Mouse (Mus musculus) forebrain, embryonic 10.5 days (tissue): ENCODE data around the gene Armc7. TPM values are rescaled to one million over a fixed set of nuclear protein-coding genes. Genes with fewer than 3 reads are reported as not detected.

Experiments
- DNase-seq: peaks from one replicate; pipeline ENCODE4 v3.0.0-alpha.2; 2017; ENCODE audit warnings: low spot score; ENCODE audit errors: extremely low spot score
- H3K27ac ChIP-seq: fragments of 300-500 bp; sonication (generic); 2 replicates; pipeline ENCODE4 v1.5.1; 2016; ENCODE audit warnings: mild to moderate bottlenecking
- H3K27me3 ChIP-seq: fragments of 300-500 bp; sonication (generic); 2 replicates; pipeline ENCODE4 v1.6.1; 2016; ENCODE audit warnings: mild to moderate bottlenecking; ENCODE audit not compliant: poor library complexity, severe bottlenecking
- H3K36me3 ChIP-seq: fragments of 300-500 bp; sonication (generic); replicated peaks from 2 replicates; pipeline ENCODE4 v1.6.1; 2016; ENCODE audit warnings: mild to moderate bottlenecking, moderate library complexity
- H3K4me1 ChIP-seq: fragments of 300-500 bp; sonication (generic); 2 replicates; pipeline ENCODE4 v1.6.1; 2016
- H3K4me3 ChIP-seq: fragments of 300-500 bp; sonication (generic); 2 replicates; pipeline ENCODE4 v1.5.1; 2016; ENCODE audit warnings: mild to moderate bottlenecking, moderate library complexity
- H3K9me3 ChIP-seq: fragments of 300-500 bp; sonication (generic); 2 replicates; pipeline ENCODE4 v1.6.1; 2016; ENCODE audit warnings: mild to moderate bottlenecking, moderate library complexity
- WGBS: fragments of 180-500 bp; shearing (Covaris S2); methylation state at CpG from one replicate; pipeline ENCODE4 v1.1.7; 2016; 5-methylcytosine and 5-hydroxymethylcytosine counted together
- polyA plus RNA-seq: library from polyadenylated mRNA; unstranded; fragments of >200 nt; fragmentation: Nextera tagmentation; extraction: Ambion mirVana; gene quantifications from 2 replicates; pipeline ENCODE4 v1.2.1, GENCODE M21; 2016

The Armc7 gene
- polyA plus RNA-seq, result 8.1 and 8.2 TPM in 2 replicates

DNA sequence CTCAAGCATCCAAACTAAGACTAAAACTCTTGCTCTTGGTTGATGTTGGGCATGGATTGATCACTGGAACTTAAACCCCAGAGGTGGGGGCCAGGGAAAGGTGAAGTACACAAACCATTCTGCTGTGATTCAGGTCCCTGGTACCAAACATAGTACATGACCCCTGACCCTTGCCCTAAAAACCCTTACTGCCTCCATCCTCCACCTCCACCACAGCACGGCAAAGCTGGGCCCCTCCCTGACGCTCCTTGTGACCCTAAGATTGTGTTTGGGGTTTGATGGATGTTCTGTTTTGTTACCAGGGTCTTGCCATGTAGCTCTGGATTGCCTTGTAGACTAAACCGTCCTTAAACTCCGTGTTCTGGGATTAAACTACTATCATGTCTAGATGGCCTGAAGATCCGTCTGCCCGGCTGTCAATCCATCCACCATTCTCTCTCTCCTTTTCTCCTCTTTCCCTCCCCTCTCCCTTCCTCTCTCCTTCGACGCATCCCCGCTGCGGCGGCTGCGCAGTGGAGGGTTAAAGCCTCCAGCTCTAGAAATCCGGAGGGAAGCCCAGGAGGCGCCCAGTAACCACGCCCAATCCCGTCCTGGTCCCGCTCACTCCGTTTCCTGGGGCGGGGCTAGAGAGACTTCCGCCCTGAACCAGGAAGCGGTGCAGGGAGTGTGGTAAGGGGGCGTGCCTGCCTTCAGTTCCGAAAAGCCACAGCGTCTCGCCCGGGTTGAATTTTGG is at the start of gene Armc7:
Armc7 (plus strand) TSS at position 643 of the 733 bp plus-strand sequence.
- 2% methylated on average over 26 of the region's 26 CpGs for WGBS
- peak within 1 kb of the TSS; percentile 93 for H3K4me3 ChIP-seq
- peak within 1 kb of the TSS; percentile 85 for H3K27ac ChIP-seq
- no peaks in the 10 kb centered on the region for H3K27me3 ChIP-seq
- peak; percentile 94 for DNase-seq
- peaks cover 5% of the 10 kb centered on the region; the same call in 1 of the 2 replicates for H3K36me3 ChIP-seq
- peaks cover 56% of the 10 kb centered on the region for H3K4me1 ChIP-seq
- H3K9me3 ChIP-seq, result no peaks in the 10 kb centered on the region

DNA sequence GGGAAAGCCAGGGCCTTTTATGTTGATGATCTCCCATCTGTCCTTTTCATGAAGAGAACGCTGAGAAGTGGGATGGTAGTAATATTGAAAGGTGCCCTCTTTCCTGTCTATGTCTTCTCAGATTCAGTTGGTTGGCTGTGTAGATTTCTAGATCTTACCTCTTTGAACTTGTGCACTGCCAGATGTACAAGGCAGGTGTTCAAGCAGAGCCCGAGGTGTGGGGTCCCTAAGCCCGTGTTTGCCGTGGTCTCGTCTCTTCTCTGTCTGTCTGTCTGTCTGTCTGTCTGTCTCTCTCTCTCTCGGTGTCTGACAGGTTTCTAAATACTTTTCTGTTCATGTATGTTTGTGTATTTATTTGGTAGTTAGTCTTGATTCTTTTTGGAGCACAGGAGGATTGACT is 49.8 kb upstream of the Armc7 start:
- WGBS, result 93% methylated on average over 6 of the region's 6 CpGs
- H3K4me1 ChIP-seq, result peaks cover 35% of the 10 kb centered on the region
- H3K36me3 ChIP-seq, result peaks cover 80% of the 10 kb centered on the region
- no peak overlapping the region for H3K4me3 ChIP-seq
- H3K27ac ChIP-seq, result no peak overlapping the region
- no peaks in the 10 kb centered on the region for H3K9me3 ChIP-seq
- DNase-seq, result no peak
- no peaks in the 10 kb centered on the region for H3K27me3 ChIP-seq

DNA sequence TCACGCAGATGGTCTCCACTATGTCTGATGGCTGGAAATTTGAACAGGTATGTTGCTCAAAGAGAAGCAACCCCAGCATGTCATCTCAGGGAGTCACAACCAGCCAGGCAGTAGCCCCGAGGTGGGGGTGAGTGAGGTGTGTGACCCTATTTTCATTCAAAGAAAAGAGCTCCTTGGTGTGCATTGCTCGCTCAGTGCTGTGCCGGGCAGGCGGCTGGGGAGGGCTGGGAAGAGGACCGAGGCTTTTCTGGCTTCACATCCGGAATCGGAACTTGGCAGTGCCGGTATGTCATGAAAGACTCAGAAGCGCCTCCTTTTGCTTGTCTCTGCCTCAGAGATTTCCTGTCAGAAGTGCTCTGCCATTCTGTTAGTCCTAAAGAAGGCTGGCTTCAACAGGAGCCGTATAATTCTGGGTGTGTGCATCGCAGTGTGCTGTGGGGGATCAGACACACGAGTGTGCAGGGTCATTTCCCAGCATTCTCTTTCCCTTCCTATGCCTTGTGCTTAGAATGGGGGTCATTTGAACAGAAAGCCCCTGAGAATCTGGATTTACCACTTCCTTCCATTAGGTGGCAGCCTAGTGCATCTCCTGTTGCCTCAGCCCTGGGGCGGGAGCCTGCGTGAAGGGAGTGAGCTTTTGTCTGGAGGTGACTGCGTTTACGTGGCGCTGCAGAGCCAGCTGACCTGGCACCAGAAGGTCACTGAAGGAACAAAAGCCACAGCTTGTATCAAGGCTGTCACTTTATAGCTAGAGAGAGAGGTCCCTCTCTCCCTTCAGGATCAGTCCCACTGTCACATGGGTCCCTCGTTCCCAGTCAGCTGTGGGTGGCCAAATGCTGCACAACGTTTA is 47.8 kb upstream of the Armc7 start:
- peak overlapping the region; percentile 24 for H3K4me3 ChIP-seq
- peaks cover 16% of the 10 kb centered on the region for H3K4me1 ChIP-seq
- peak overlapping the region; percentile 75 for H3K27ac ChIP-seq
- DNase-seq, result peak; percentile 74
- 36% methylated on average over 20 of the region's 20 CpGs for WGBS
- H3K36me3 ChIP-seq, result peaks cover 92% of the 10 kb centered on the region
- no peaks in the 10 kb centered on the region for H3K27me3 ChIP-seq
- no peaks in the 10 kb centered on the region for H3K9me3 ChIP-seq

DNA sequence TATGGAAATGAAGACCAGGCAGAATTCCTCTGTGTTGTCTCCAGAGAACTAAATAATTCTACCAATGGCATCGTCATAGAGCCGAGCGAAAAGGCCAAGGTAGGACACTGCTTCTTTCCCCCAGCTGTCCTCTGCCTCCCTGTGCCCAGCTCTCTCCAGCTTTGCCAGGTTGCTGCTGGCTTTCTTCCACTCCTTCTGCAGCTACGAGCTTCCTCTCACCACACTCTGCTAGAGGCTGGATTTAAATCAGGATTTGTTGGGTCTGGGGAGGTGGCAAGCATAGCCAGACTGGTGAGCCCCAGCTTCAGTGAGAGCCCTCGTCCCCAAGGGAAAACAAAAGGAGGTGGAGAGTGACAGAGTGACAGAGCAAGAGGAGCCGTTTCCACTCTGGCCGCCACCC is 46.2 kb upstream of the Armc7 start:
- DNase-seq, result no peak
- Histone ChIP-seq H3K27ac (0 out of 2 replicates have a peak overlapping the region, but pooled peaks have one; percentile 6), H3K27me3 (no peaks in the 10 kb centered on the region), H3K4me1 (peaks cover 16% of the 10 kb centered on the region), H3K4me3 (no peak overlapping the region), H3K36me3 (peaks cover 92% of the 10 kb centered on the region), H3K9me3 (no peaks in the 10 kb centered on the region)
- 91% methylated on average over 7 of the region's 7 CpGs for WGBS

DNA sequence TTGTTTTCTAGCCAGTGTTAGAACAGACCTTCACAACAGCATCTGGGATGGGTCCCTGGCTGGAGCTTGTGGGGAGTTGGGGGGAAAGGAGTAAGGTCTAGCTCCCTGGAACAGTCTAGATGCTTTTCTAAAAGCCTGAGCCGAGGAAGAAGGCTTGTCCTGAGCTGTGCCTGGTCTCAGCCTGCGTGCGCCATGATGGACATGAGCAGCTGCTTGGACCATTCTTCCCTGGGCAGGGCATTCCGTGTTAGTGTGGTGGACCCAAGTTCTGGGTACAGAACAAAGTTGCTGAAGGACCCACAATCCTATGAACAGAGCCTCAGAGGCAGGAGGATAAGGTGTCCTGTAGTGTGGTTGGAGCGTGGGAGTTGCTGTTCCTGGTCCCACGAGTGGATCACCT is 44.9 kb upstream of the Armc7 start:
- Histone ChIP-seq H3K4me1 (peaks cover 24% of the 10 kb centered on the region), H3K27ac (no peak overlapping the region), H3K4me3 (no peak overlapping the region), H3K27me3 (no peaks in the 10 kb centered on the region), H3K9me3 (no peaks in the 10 kb centered on the region), H3K36me3 (peaks cover 80% of the 10 kb centered on the region)
- DNase-seq, result no peak
- WGBS, result 94% methylated on average over 6 of the region's 6 CpGs

- WGBS, result 86% methylated on average over 4 of the region's 4 CpGs
- Histone ChIP-seq H3K4me1 (peaks cover 30% of the 10 kb centered on the region), H3K9me3 (no peaks in the 10 kb centered on the region), H3K27ac (0 out of 2 replicates have a peak overlapping the region, but pooled peaks have one; percentile 40), H3K27me3 (no peaks in the 10 kb centered on the region), H3K36me3 (peaks cover 58% of the 10 kb centered on the region), H3K4me3 (no peak overlapping the region)
- DNase-seq, result no peak
Observed at GRCm38 (mm10) chr11:115432814-115433213, 42.7 kb upstream of the Armc7 start.

GRCm38 (mm10) chr11:115433342-115433741 is 42.1 kb upstream of the Armc7 start:
- DNase-seq, result no peak
- Histone ChIP-seq H3K27me3 (no peaks in the 10 kb centered on the region), H3K27ac (peak overlapping the region; percentile 40), H3K36me3 (peaks cover 54% of the 10 kb centered on the region), H3K4me1 (peaks cover 24% of the 10 kb centered on the region), H3K9me3 (no peaks in the 10 kb centered on the region), H3K4me3 (no peak overlapping the region)
- WGBS, result 84% methylated on average over 6 of the region's 6 CpGs

DNA sequence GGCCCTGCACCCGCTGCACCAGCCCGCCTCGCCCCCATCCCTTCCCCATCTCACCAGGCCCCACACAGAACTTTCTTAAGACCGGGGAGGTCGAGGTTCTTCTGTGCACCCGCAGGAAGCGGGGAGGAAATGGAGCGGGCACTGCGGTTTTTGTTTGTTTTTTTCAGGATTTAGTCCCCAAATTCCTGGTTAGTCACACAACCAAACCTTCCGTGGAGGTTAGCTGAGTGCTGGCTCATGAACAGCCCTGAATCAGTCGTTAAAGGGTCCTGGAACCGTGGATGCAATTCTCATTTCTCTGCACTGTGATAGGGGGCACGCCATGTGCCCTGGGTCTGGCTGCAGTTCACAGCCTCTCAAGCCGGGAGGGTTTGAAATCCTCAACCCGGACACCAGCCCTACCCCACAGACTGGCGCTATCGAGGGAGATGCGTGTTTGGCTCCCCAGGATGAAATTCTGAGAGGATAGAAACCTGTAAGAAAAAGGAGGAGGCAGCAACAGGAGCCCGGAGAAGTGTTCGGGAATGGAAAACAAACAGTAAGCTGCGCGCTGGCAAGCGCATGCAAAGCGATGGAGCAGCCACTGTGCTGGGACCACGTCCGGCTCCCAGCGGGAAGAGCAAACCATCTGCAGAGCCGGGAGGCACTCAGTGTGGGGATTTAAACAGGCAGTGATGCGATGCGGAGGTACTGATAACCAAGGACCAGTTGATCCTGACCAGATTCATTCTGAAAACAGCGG is 39.7 kb upstream of the Armc7 start:
- Histone ChIP-seq H3K4me3 (peak overlapping the region; percentile 47), H3K4me1 (peaks cover 22% of the 10 kb centered on the region), H3K36me3 (peaks cover 30% of the 10 kb centered on the region), H3K9me3 (peaks cover 7% of the 10 kb centered on the region; the same call in 1 of the 2 replicates), H3K27ac (peak overlapping the region; percentile 86), H3K27me3 (no peaks in the 10 kb centered on the region)
- WGBS, result 4% methylated on average over 31 of the region's 31 CpGs
- peak; percentile 58 for DNase-seq

- H3K27me3 ChIP-seq, result peaks cover 9% of the 10 kb centered on the region; the same call in 1 of the 2 replicates
- 84% methylated on average over 5 of the region's 5 CpGs for WGBS
- peaks cover 7% of the 10 kb centered on the region; the same call in 1 of the 2 replicates for H3K9me3 ChIP-seq
- peaks cover 11% of the 10 kb centered on the region for H3K36me3 ChIP-seq
- H3K27ac ChIP-seq, result no peak overlapping the region
- H3K4me3 ChIP-seq, result no peak overlapping the region
- DNase-seq, result no peak
- peaks cover 31% of the 10 kb centered on the region for H3K4me1 ChIP-seq
Observed at GRCm38 (mm10) chr11:115437571-115438122, 37.8 kb upstream of the Armc7 start.

- Histone ChIP-seq H3K4me3 (no peak overlapping the region), H3K4me1 (peaks cover 31% of the 10 kb centered on the region), H3K27ac (no peak overlapping the region), H3K27me3 (peaks cover 9% of the 10 kb centered on the region; the same call in 1 of the 2 replicates), H3K36me3 (no peaks in the 10 kb centered on the region), H3K9me3 (peaks cover 7% of the 10 kb centered on the region; the same call in 1 of the 2 replicates)
- WGBS, result 85% methylated on average over 3 of the region's 3 CpGs
- DNase-seq, result no peak
Observed at GRCm38 (mm10) chr11:115439326-115439725, 36.1 kb upstream of the Armc7 start.

- Histone ChIP-seq H3K27ac (no peak within 1 kb of the TSS; the same call in 1 of the 2 replicates), H3K9me3 (peaks cover 7% of the 10 kb centered on the region; the same call in 1 of the 2 replicates), H3K27me3 (peaks cover 9% of the 10 kb centered on the region; the same call in 1 of the 2 replicates), H3K4me3 (no peak within 1 kb of the TSS), H3K4me1 (peaks cover 27% of the 10 kb centered on the region), H3K36me3 (no peaks in the 10 kb centered on the region)
- WGBS, result 96% methylated on average over 9 of the region's 9 CpGs
- no peak for DNase-seq
Observed at GRCm38 (mm10) chr11:115439906-115440595, 35.4 kb upstream of the Armc7 start, which contains the start of gene Trim80. Gene Trim80, plus strand, starts transcription at chr11:115440545.
